Mouse (Mus musculus) forelimb bud, embryonic 11.5 days (tissue): ENCODE results near the gene Cfap299.

Experiments
- DNase-seq: peaks from one replicate; pipeline ENCODE4 v3.0.0-alpha.2; 2012; ENCODE audit warnings: low read depth, low spot score

Cfap299 gene

DNA sequence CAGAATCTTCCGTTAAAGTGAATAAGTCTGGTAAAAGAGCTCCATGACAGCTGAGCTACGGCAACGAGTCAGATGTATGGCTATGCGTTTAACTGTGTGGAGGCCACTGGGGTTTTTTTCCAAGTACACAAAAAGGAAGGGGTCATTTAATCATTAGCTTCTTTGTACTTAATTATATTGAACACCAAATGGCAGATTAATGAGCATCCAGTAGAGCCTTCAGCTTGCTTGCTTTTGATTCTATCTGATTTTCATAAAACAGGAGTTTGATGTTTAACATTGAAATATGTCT, 47.6 kb downstream of the Cfap299 start:
- no peak for DNase-seq

DNA sequence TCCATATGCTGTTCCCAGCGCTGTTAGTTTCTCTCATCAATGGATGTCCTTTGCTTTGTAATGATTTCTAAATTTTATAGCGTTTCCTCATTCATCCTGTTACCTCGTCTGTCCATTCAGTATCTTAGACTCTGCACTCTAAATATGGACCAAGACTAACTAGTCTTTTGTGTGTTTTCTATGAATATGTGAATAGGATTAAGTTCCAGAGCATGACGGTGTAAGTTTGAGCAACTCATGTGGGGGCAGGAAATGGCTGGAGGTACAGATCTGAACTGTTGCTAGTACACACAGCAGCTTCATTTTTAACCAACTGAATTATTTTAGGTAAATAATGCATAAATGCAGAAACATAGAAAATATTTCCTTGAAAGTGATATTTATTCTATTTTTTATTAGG, 51.3 kb downstream of the Cfap299 start:
- no peak for DNase-seq

GRCm38 (mm10) chr5:98387054-98387453, 58.0 kb downstream of the Cfap299 start:
- no peak for DNase-seq

DNA sequence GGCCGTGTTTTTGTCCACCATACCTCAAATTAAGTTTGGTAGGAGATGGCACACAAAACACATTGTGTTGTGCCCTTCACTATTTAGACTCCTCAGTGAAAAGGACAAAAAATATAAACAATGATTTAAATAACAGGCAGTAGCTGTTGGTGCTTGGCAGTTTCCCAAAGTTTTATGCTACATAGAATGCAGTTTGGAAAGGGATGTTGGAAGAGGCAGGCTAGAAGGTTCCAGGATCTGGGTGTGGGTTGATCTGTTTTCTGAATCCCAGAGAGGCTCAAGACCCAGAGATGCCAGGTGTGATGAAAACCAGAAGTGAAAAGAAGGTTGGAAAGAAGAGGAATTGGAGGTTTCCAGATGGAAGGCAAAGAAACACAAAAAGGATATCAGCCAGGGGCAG, 73.1 kb downstream of the Cfap299 start:
- no peak for DNase-seq

- peak; percentile 33 for DNase-seq
Measured at GRCm38 (mm10) chr5:98410060-98410459, 81.0 kb downstream of the Cfap299 start.

DNA sequence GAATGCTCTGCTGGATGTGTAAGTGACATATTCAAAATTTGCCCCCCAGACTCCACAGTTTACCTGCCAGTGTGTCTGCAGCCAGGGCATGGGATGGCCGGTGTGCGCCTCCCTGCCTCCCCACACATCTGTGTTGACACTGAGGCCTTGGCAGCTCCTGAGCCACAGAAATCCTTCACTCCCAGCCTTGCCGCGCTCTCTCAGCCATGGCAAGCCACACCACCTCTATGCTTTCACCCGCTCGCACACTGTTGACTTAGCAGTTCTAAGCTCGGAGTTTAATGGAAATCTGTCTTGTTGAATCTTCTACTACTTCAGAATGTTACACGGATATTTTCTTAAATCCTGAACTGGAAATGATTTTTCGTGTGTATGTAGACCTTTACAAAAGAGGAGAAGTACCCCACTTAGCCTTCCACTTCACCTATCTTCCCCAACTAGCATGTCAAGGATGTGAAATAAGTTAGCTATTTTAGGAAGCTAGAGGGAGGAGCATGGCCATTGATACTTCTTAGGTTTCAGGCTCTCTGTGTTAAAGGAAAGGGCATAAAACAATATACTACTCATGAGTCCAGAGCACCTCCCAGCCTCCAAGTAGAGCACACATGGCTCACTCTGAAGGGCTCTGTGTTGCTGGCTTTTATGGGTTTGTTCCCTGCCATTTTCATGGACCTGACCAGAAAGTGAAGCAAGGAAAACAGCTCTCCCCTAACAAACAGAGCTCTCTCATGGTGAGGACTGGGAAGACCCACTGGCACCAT, 87.5 kb downstream of the Cfap299 start:
- no peak for DNase-seq

DNA sequence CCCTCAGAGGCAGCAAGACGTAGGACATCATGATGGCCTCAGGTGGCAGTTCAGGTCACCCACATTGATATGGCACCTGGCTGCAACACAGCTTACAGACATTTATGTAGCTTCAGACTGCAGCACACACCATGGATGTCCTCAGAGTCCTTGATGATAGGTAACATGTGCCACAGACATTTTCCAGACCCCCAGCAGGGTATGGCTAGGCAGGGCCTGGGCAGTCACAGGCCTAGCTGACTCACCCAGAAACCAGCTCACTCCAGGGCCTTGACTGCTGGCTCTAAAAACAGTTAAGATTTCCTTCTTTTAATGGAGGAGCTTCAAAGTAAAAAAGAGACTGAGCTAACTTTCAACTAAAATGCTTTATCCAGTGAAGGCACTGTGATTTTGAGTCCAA, 95.9 kb downstream of the Cfap299 start:
- no peak for DNase-seq

DNA sequence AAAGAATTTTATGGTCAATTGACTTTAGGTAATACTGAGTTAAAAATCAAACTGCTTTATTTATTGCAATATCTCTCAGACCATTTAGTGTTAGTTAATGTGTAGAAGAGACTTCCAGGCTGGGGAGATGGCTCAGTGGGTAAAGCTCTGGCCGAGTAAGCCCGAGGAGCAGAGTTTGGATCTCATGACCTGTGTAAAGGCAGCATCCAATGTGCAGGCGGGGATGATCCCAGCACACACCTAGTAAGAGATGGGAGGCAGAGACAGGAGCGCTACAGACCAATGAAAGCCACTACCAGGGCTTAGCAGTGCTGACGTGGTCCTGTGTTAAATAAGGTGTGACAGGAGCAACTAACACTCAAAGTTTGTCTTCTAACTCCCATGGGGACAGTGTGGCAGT, 97.0 kb downstream of the Cfap299 start:
- no peak for DNase-seq

GRCm38 (mm10) chr5:98430060-98430459, 101.0 kb downstream of the Cfap299 start:
- DNase-seq = no peak

GRCm38 (mm10) chr5:98438686-98439085, 109.6 kb downstream of the Cfap299 start:
- no peak for DNase-seq

GRCm38 (mm10) chr5:98446771-98447462, 117.8 kb downstream of the Cfap299 start:
- DNase-seq = no peak

DNA sequence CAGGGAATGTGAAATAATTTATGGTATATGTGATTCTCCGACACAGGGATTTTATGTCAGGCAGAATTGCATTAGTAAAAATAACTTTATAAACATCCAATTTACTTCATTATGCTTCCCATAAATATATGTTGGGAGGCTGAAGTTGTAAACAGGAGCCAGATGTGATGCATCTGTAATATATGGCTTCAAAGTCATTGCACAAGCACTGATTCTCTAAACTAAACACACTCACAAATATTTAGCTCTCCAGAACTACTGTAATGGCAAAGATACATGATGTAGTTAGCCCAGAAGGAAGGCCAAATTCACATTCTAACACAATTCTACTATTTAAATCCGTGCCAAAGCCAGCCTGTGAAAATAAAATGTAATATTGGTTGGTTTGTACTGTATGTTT, 120.8 kb downstream of the Cfap299 start:
- DNase-seq = no peak

DNA sequence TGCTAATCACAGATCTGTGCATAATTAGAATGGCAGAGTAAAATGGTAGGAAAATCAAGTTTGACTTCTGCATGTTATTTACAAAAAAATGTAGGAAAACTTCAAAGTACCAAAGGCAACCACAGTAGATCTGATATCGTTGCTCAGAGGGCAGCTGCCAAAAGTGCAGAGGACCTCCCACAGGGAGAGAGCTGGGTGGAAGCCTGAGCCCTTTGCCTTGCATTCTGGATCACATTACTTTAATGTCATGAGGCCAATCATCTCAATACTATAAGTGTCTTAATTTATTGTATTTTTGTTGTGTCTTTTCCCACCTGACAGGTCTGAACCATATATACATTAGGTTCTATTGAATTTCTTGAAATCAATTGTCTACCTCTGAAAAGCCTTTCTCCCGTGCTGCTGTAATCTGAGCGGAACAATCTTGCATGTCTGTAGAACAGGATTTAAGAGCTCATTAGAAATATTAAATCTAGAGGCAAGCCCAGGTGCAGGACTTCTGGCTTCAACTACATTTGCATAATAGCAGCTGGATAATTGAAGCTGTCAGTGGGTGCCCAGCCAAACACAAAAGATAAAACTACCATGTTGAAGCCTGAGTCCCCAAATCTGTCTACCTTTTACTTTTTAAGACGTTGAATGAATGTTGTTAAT, 137.9 kb downstream of the Cfap299 start:
- DNase-seq = no peak

DNA sequence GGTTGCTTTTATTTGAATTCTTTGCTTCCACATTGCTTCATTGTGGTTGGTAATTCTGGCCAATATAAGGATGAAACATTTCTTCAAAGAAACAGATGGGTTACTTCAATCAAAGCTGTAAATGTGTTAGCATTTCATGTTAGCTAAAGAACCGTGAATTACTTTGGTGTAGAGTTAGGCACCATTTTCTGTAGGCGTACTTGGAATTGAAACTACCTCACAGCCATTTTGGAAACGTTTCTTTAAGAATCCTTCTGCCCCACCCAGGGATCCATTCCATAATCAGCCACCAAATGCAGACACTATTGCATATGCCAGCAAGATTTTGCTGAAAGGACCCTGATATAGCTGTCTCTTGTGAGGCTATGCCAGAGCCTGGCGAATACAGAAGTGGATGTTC, 140.9 kb downstream of the Cfap299 start:
- DNase-seq = no peak

GRCm38 (mm10) chr5:98476539-98476938, 147.4 kb downstream of the Cfap299 start:
- DNase-seq = no peak

DNA sequence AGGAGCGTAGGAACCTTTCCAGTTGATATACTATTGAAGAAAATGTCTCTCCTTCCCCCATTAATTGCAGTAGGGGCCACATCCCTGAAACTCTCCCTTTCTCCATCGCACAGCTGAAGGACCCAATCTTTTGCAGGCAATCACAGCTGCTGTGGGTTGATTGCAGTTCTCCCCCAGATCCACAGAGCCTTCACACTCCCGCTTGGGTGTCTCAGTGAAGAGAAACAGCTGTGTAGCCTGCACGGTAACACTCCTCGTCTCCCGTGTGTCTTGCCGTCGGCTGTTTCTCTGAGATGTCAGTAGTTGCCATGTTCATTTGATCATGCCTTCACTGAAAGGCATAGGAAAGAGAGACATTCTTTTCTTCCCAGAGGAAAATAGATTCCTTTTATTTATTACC, 148.2 kb downstream of the Cfap299 start:
- no peak for DNase-seq

- DNase-seq = no peak
Measured at GRCm38 (mm10) chr5:98483507-98483906, 154.4 kb downstream of the Cfap299 start.

DNA sequence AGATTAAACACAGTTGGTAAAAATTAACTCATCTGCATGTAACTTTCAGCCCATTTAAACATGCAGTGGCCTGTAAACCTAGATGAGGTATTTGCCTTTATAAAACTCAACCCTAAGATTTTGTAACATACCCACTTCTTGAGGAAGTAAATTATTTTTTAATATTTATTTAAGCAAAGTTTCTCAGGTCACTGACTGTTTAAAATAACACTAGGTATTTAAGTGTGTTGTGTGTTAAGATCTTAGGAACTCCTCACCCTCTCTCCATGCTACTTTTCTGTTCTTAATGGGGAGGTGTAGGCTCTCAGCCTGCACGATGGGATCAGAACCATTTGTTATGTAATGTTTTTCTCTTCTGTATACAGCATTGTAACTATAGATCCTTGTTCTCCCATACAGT, 156.1 kb downstream of the Cfap299 start:
- no peak for DNase-seq

GRCm38 (mm10) chr5:98498317-98498716, 169.2 kb downstream of the Cfap299 start:
- DNase-seq = no peak

- DNase-seq = no peak
Measured at GRCm38 (mm10) chr5:98516214-98516613, 187.1 kb downstream of the Cfap299 start.

DNA sequence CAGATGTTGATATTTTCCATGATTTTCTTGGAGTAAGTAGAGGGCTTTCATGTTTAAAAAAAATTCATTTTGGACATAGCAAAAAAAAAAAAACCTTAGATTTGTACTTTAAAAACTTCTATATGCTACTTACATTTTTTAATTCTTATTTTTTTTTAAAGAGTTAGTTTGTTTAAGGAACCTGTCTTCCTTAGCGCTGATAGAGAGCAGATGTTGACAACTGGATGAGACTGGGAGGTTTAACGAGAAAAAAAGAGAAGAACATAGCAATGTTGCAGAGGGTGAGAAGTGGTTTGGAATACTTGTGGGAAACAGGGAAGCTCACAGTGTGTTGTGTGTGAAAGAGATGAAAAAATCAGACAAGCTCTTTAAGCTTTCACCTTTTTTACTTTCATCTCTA, 191.0 kb downstream of the Cfap299 start:
- no peak for DNase-seq

GRCm38 (mm10) chr5:98522270-98522977, 193.3 kb downstream of the Cfap299 start:
- DNase-seq = no peak
